8 mouse cellular contexts compared by ENCODE assay signal in the genomic region with DNA sequence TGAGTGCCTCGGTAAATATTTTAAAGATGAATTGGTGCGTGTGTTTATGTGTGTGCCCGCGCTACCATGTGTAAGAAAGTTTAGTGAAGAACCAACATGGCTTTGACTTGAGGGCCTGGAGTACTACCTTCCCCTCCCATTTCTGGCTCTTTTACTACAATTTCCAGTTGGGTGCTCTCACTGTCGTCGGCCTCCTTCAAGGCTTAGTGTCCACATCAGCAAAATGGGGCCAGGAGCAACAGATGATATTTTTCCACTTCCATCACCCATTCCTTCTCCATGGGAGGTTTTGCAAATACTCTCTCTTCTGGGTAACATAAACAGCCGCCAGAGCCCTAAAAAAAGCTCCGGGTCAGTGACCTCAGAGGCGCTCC. TPM values are rescaled to one million over a fixed set of nuclear protein-coding genes. Genes with fewer than 3 reads are reported as not detected.
DNase-seq lines count a peak whose midpoint lies in the region; ATAC-seq and TF ChIP-seq lines count a peak whose summit lies in the region.

No protein-coding gene starts in this region.

- H3K27me3 ChIP-seq in thymus, adult 2 months (ENCODE audit: control insufficient read depth, insufficient read depth, low read length) = no peaks in the 10 kb centered on the region; the same call in 1 of the 2 replicates
- H3K27me3 ChIP-seq in liver, embryonic 14.5 days (ENCODE audit: control insufficient read depth, insufficient read depth, low read length) = peaks cover 33% of the 10 kb centered on the region

- TF ChIP-seq EP300 in liver, embryonic 14.5 days (IDR thresholded peaks at IDR 0.05; ENCODE audit: low read depth) = no peak

- TF ChIP-seq CTCF in thymus, adult 2 months (IDR thresholded peaks at IDR 0.05; ENCODE audit: borderline replicate concordance, control insufficient read depth, extremely low read depth, insufficient read depth, low read length, poor library complexity) = no peak
- no peak for TF ChIP-seq CTCF in liver, embryonic 14.5 days (IDR thresholded peaks at IDR 0.05; ENCODE audit: low read depth)

- DNase-seq in embryo, embryonic 10 days (ENCODE audit: low spot score) = peak; percentile 47
- no peak for DNase-seq in embryo, embryonic 9.5 days (ENCODE audit: extremely low spot score)
- no peak for DNase-seq in thymus, adult 2 months
- DNase-seq in thymus, postnatal 0 days (ENCODE audit: low spot score) = no peak
- DNase-seq in liver, embryonic 14.5 days (ENCODE audit: low read depth in 3 of 3, low spot score in 3 of 3) = no peak
- no peak for DNase-seq in urinary bladder, adult 2 months (ENCODE audit: low spot score)
- no peak for DNase-seq in layer of hippocampus, postnatal 36 days
- no peak for DNase-seq in layer of hippocampus, adult 11-12 months (ENCODE audit: low spot score)

- H3K4me2 ChIP-seq in liver, embryonic 14.5 days (ENCODE audit: low read depth) = peak overlapping the region; percentile 82

- H3K9me3 ChIP-seq in liver, embryonic 14.5 days (ENCODE audit: control insufficient read depth, low read length) = no peaks in the 10 kb centered on the region

- no peak for TF ChIP-seq POLR2A in thymus, adult 2 months (IDR thresholded peaks at IDR 0.05; ENCODE audit: control insufficient read depth, extremely low read depth, insufficient read depth, low read length, poor library complexity)

- peaks cover 7% of the 10 kb centered on the region for H3K4me1 ChIP-seq in thymus, adult 2 months (replicated peaks; ENCODE audit: control insufficient read depth, insufficient read depth, low read length)
- H3K4me1 ChIP-seq in liver, embryonic 14.5 days (replicated peaks; ENCODE audit: control insufficient read depth in 2 of 2, insufficient read depth in 2 of 2, low read length in 1 of 2) = peaks cover 11 to 15% of the 10 kb centered on the region in 2 experiments

- H3K27ac ChIP-seq in thymus, adult 2 months (ENCODE audit: control insufficient read depth, insufficient read depth, low read length) = 0 out of 2 replicates have a peak overlapping the region, but pooled peaks have one; percentile 11
- peak overlapping the region; percentile 46; the same call in 1 of the 2 replicates for H3K27ac ChIP-seq in liver, embryonic 14.5 days

- H3K9ac ChIP-seq in liver, embryonic 14.5 days (replicated peaks) = peak overlapping the region; percentile 81

- 13% methylated on average over 9 of the region's 9 CpGs for WGBS in thymus, adult 2 months
- 15% methylated on average over 8 of the region's 9 CpGs for WGBS in liver, embryonic 14.5 days (ENCODE audit: insufficient replicate concordance)

- peak overlapping the region; percentile 92 for H3K4me3 ChIP-seq in thymus, adult 2 months (ENCODE audit: control insufficient read depth, insufficient read depth, low read length)
- peak overlapping the region; percentile 74 to 75 for H3K4me3 ChIP-seq in liver, embryonic 14.5 days (ENCODE audit: insufficient read depth in 1 of 2, low read depth in 2 of 2, low read length in 2 of 2)

- peak; percentile 19; the same call in 1 of the 2 replicates for ATAC-seq in liver, embryonic 14.5 days (ENCODE audit: insufficient read depth)

- no peaks in the 10 kb centered on the region for H3K36me3 ChIP-seq in thymus, adult 2 months (ENCODE audit: control insufficient read depth, insufficient read depth, low read length)
- H3K36me3 ChIP-seq in liver, embryonic 14.5 days (replicated peaks; ENCODE audit: control insufficient read depth, insufficient read depth, low read depth) = no peaks in the 10 kb centered on the region

RNA-seq across cellular contexts. Expression of gene Slc44a1, which starts 0.6 kb away (rescaled TPM):
- polyA plus RNA-seq in thymus, adult 2 months (2012; rRNA removed) = 17.8 and 18.1 TPM in 2 replicates
- polyA plus RNA-seq in thymus, postnatal 0 days (2015; fragmentation: Nextera tagmentation; extraction: Ambion mirVana) = 9.5 and 9.6 TPM in 2 replicates
- polyA plus RNA-seq in liver, embryonic 14.5 days (2012; rRNA removed) = 6.2 and 7.7 TPM in 2 replicates
- 12.6 and 13.1 TPM in 2 replicates for polyA plus RNA-seq in liver, embryonic 14.5 days (2014; fragmentation: Nextera tagmentation; extraction: Ambion mirVana)
- polyA plus RNA-seq in urinary bladder, adult 2 months (2012; rRNA removed) = 59.8 and 70.6 TPM in 2 replicates
- 10 to 100 TPM; 83.8 to 91.3 TPM for total RNA-seq in layer of hippocampus, postnatal 36 days (2021)
